Mouse (Mus musculus) forebrain, postnatal 0 days (tissue): ENCODE data around the gene Olfr701. TPM values are rescaled to one million over a fixed set of nuclear protein-coding genes. Genes with fewer than 3 reads are reported as not detected.

Source experiments
- ATAC-seq: fragments of 200-750 bp; cut with Nextera tagmentation; 2 replicates; pipeline ENCODE4 v1.8.0; 2017; ENCODE audit warnings: mild to moderate bottlenecking, moderate library complexity
- DNase-seq: peaks from one replicate; pipeline ENCODE4 v3.0.0-alpha.2; 2015
- H3K27ac ChIP-seq: fragments of 300-500 bp; sonication (generic); 2 replicates; pipeline ENCODE4 v1.5.1; 2014; ENCODE audit warnings: low read depth, mild to moderate bottlenecking, antibody characterized with exemption, low read length, moderate library complexity, mixed read lengths
- H3K27me3 ChIP-seq: fragments of 300-500 bp; sonication (generic); 2 replicates; pipeline ENCODE4 v1.6.1; 2014; ENCODE audit warnings: mild to moderate bottlenecking, low read length, mixed read lengths; ENCODE audit not compliant: insufficient read depth
- H3K36me3 ChIP-seq: fragments of 300-500 bp; sonication (generic); 2 replicates; pipeline ENCODE4 v1.6.1; 2014; ENCODE audit warnings: mild to moderate bottlenecking, moderate library complexity; ENCODE audit not compliant: insufficient read depth
- H3K4me1 ChIP-seq: fragments of 300-500 bp; sonication (generic); 2 replicates; pipeline ENCODE4 v1.6.1; 2014; ENCODE audit warnings: antibody characterized with exemption; ENCODE audit not compliant: insufficient read depth
- H3K4me2 ChIP-seq: fragments of 300-500 bp; sonication (generic); 2 replicates; pipeline ENCODE4 v1.6.1; 2014; ENCODE audit warnings: low read depth, mild to moderate bottlenecking, moderate library complexity
- H3K4me3 ChIP-seq: fragments of 300-500 bp; sonication (generic); 2 replicates; pipeline ENCODE4 v1.5.1; 2014; ENCODE audit warnings: low read depth, low read length, mixed read lengths
- H3K9ac ChIP-seq: fragments of 300-500 bp; sonication (generic); 2 replicates; pipeline ENCODE4 v1.6.1; 2014; ENCODE audit warnings: mild to moderate bottlenecking
- H3K9me3 ChIP-seq: fragments of 300-500 bp; sonication (generic); 2 replicates; pipeline ENCODE4 v1.6.1; 2016; ENCODE audit warnings: low read length
- CTCF ChIP-seq: sonication (generic); IDR thresholded peaks from 2 replicates; pipeline ENCODE4 v1.5.1; 2016; ENCODE audit warnings: antibody characterized with exemption, control low read depth, low read depth
- WGBS: fragments of 180-500 bp; shearing (Covaris S2); extraction: QIAGEN DNeasy Blood & Tissue Kit; methylation state at CpG from one replicate; pipeline ENCODE4 v1.1.7; 2014; 5-methylcytosine and 5-hydroxymethylcytosine counted together
- polyA plus RNA-seq: library from polyadenylated mRNA; unstranded; fragments of >200 nt; fragmentation: Nextera tagmentation; extraction: Ambion mirVana; gene quantifications from 2 replicates; pipeline ENCODE4 v1.2.1, GENCODE M21; 2015
- total RNA-seq: library from RNA; depleted of rRNA; stranded (reverse); fragments of >200 nt; gene quantifications from 2 replicates; pipeline ENCODE4 v1.2.3, GENCODE M21; 2014; rRNA removed

Olfr701 gene
- total and polyA plus RNA-seq, 2 experiments from 2014 or later, result not detected

- H3K4me3 ChIP-seq, result no peak within 1 kb of the TSS
- H3K27me3 ChIP-seq, result no peaks in the 10 kb centered on the region
- H3K36me3 ChIP-seq, result no peaks in the 10 kb centered on the region
- 57% methylated on average over 2 of the region's 2 CpGs for WGBS
- DNase-seq (no peak), ATAC-seq (no peak)
- no peak for TF ChIP-seq CTCF
- H3K4me1 ChIP-seq, result no peaks in the 10 kb centered on the region
- no peaks in the 10 kb centered on the region for H3K9me3 ChIP-seq
- no peak within 1 kb of the TSS for H3K27ac ChIP-seq
- H3K4me2 ChIP-seq, result no peak within 1 kb of the TSS
- H3K9ac ChIP-seq, result no peak within 1 kb of the TSS
Observed at GRCm38 (mm10) chr7:106843060-106843459, 29.1 kb downstream of the Olfr701 start, which contains the start of gene Olfr703. Gene Olfr703, plus strand, starts transcription at chr7:106843360.

DNA sequence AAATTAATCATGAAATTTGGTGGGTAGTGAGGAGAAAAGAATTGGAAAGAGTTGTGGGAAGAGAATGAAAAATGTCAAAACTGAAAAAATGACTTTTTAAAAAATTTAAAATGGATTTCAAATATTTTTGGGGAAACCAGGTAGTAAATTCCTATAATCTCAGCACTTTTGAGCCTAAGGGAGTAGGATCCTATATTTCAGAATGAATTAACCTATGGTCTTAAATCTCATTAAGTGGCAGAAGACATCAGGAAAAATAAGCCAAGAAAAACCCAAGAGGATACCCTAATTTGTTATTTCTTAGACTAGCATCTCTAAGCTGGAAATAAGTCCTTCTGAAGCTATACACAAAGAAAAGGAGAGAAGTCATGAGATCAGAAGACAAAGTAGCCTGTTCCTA lies 49.0 kb downstream of the Olfr701 start, which contains the start of gene Olfr704:
Olfr704 (plus strand) TSS at position 301 of the 400 bp plus-strand sequence.
- Histone ChIP-seq H3K4me2 (no peak within 1 kb of the TSS), H3K9me3 (no peaks in the 10 kb centered on the region), H3K27ac (no peak within 1 kb of the TSS), H3K4me3 (no peak within 1 kb of the TSS), H3K36me3 (no peaks in the 10 kb centered on the region), H3K9ac (no peak within 1 kb of the TSS), H3K4me1 (no peaks in the 10 kb centered on the region), H3K27me3 (no peaks in the 10 kb centered on the region)
- DNase-seq, result no peak
- TF ChIP-seq CTCF, result no peak
- ATAC-seq, result no peak

Other genes starting within 250 kb of the Olfr701 start
- gene Olfr693, start 133.5 kb upstream of the Olfr701 start, total RNA-seq, result 0.08 TPM in 1 of 2 replicates, not detected in the other
- not detected in 2 replicates for gene Olfr693, start 133.5 kb upstream of the Olfr701 start, polyA plus RNA-seq
- gene Olfr694, start 122.3 kb upstream of the Olfr701 start, total RNA-seq, result not detected in 2 replicates
- gene Olfr694, start 122.3 kb upstream of the Olfr701 start, polyA plus RNA-seq, result not detected in 2 replicates
- not detected in 2 replicates for gene Olfr695, start 97.7 kb upstream of the Olfr701 start, total RNA-seq
- not detected in 2 replicates for gene Olfr695, start 97.7 kb upstream of the Olfr701 start, polyA plus RNA-seq
- not detected in 2 replicates for gene Olfr697, start 71.7 kb upstream of the Olfr701 start, total RNA-seq
- gene Olfr697, start 71.7 kb upstream of the Olfr701 start, polyA plus RNA-seq, result not detected in 2 replicates
- not detected in 2 replicates for gene Olfr698, start 58.7 kb upstream of the Olfr701 start, total RNA-seq
- gene Olfr698, start 58.7 kb upstream of the Olfr701 start, polyA plus RNA-seq, result not detected in 2 replicates
- gene Olfr699, start 20.9 kb upstream of the Olfr701 start, total RNA-seq, result not detected in 2 replicates
- gene Olfr699, start 20.9 kb upstream of the Olfr701 start, polyA plus RNA-seq, result not detected in 2 replicates
- gene Olfr700, start 5.3 kb upstream of the Olfr701 start, total RNA-seq, result not detected in 2 replicates
- gene Olfr700, start 5.3 kb upstream of the Olfr701 start, polyA plus RNA-seq, result not detected in 2 replicates
- not detected in 2 replicates for gene Olfr702, start 19.8 kb downstream of the Olfr701 start, total RNA-seq
- gene Olfr702, start 19.8 kb downstream of the Olfr701 start, polyA plus RNA-seq, result not detected in 2 replicates
- gene Olfr703, start 29.2 kb downstream of the Olfr701 start, total RNA-seq, result not detected in 2 replicates
- not detected in 2 replicates for gene Olfr703, start 29.2 kb downstream of the Olfr701 start, polyA plus RNA-seq
- not detected in 2 replicates for gene Olfr704, start 49.1 kb downstream of the Olfr701 start, total RNA-seq
- gene Olfr704, start 49.1 kb downstream of the Olfr701 start, polyA plus RNA-seq, result not detected in 2 replicates
- not detected in 2 replicates for gene Olfr705, start 62.8 kb downstream of the Olfr701 start, total RNA-seq
- gene Olfr705, start 62.8 kb downstream of the Olfr701 start, polyA plus RNA-seq, result not detected in 2 replicates
- not detected in 2 replicates for gene Olfr706, start 74.0 kb downstream of the Olfr701 start, total RNA-seq
- gene Olfr706, start 74.0 kb downstream of the Olfr701 start, polyA plus RNA-seq, result not detected in 2 replicates
- not detected in 2 replicates for gene Olfr707, start 87.1 kb downstream of the Olfr701 start, total RNA-seq
- gene Olfr707, start 87.1 kb downstream of the Olfr701 start, polyA plus RNA-seq, result not detected in 2 replicates
- not detected in 2 replicates for gene Olfr1532-ps1, start 93.9 kb downstream of the Olfr701 start, total RNA-seq
- gene Olfr1532-ps1, start 93.9 kb downstream of the Olfr701 start, polyA plus RNA-seq, result not detected in 2 replicates
- gene Olfr709-ps1, start 118.1 kb downstream of the Olfr701 start, total RNA-seq, result not detected in 2 replicates
- not detected in 2 replicates for gene Olfr709-ps1, start 118.1 kb downstream of the Olfr701 start, polyA plus RNA-seq
- gene Olfr710, start 134.2 kb downstream of the Olfr701 start, total RNA-seq, result not detected in 2 replicates
- gene Olfr710, start 134.2 kb downstream of the Olfr701 start, polyA plus RNA-seq, result not detected in 2 replicates
- not detected in 2 replicates for gene Olfr6, start 149.8 kb downstream of the Olfr701 start, total RNA-seq
- not detected in 2 replicates for gene Olfr6, start 149.8 kb downstream of the Olfr701 start, polyA plus RNA-seq
- not detected in 2 replicates for gene Olfr711, start 161.3 kb downstream of the Olfr701 start, total RNA-seq
- gene Olfr711, start 161.3 kb downstream of the Olfr701 start, polyA plus RNA-seq, result not detected in 2 replicates
- gene Olfr2, start 191.9 kb downstream of the Olfr701 start, total RNA-seq, result not detected in 2 replicates
- not detected in 2 replicates for gene Olfr2, start 191.9 kb downstream of the Olfr701 start, polyA plus RNA-seq
- not detected in 2 replicates for gene Olfr713, start 217.0 kb downstream of the Olfr701 start, total RNA-seq
- gene Olfr713, start 217.0 kb downstream of the Olfr701 start, polyA plus RNA-seq, result not detected in 2 replicates